Mouse (Mus musculus): ENCODE measurements around the gene Pdss2. TPM values are rescaled to one million over a fixed set of nuclear protein-coding genes. Genes with fewer than 3 reads are reported as not detected.

The Pdss2 gene
- polyA plus RNA-seq, 1 experiment from 2014 or later: 16.6 TPM

GRCm38 (mm10) chr10:43452663-43452996, 231.3 kb downstream of the Pdss2 start:
- no peak overlapping the region for H3K27ac ChIP-seq (ENCODE audit: low read depth, low read length)
- H3K36me3 ChIP-seq (ENCODE audit: control insufficient read depth, insufficient read depth, low read length): no peaks in the 10 kb centered on the region
- H3K27me3 ChIP-seq (ENCODE audit: control insufficient read depth, insufficient read depth, low read length): no peaks in the 10 kb centered on the region
- DNase-seq (ENCODE audit: low spot score, missing footprints) (no peak), ATAC-seq (ENCODE audit: low FRiP score) (no peak)
- H3K9ac ChIP-seq (ENCODE audit: low read length): no peak overlapping the region
- no peaks in the 10 kb centered on the region for H3K9me3 ChIP-seq (ENCODE audit: control insufficient read depth, low read length)
- H3K4me2 ChIP-seq: peak overlapping the region; percentile 28; the same call in 1 of the 2 replicates
- H3K4me1 ChIP-seq (ENCODE audit: control insufficient read depth, insufficient read depth, low read length): 0 out of 2 replicates have a peak, but pooled peaks cover 4% of the 10 kb centered on the region
- WGBS: 19% methylated on average over 5 of the region's 5 CpGs
- H3K4me3 ChIP-seq (ENCODE audit: low read depth, low read length): no peak overlapping the region

GRCm38 (mm10) chr10:43454219-43454618, 232.9 kb downstream of the Pdss2 start:
- no peak overlapping the region for H3K4me2 ChIP-seq
- no peak for ATAC-seq (ENCODE audit: low FRiP score)
- WGBS: 73% methylated on average over 1 of the region's 1 CpGs
- no peaks in the 10 kb centered on the region for H3K36me3 ChIP-seq (ENCODE audit: control insufficient read depth, insufficient read depth, low read length)
- no peaks in the 10 kb centered on the region for H3K9me3 ChIP-seq (ENCODE audit: control insufficient read depth, low read length)
- H3K27ac ChIP-seq (ENCODE audit: low read depth, low read length): no peak overlapping the region
- H3K4me1 ChIP-seq (ENCODE audit: control insufficient read depth, insufficient read depth, low read length): 0 out of 2 replicates have a peak, but pooled peaks cover 4% of the 10 kb centered on the region
- no peaks in the 10 kb centered on the region for H3K27me3 ChIP-seq (ENCODE audit: control insufficient read depth, insufficient read depth, low read length)
- peak; percentile 53 for DNase-seq (ENCODE audit: low spot score, missing footprints)
- H3K4me3 ChIP-seq (ENCODE audit: low read depth, low read length): no peak overlapping the region
- no peak overlapping the region for H3K9ac ChIP-seq (ENCODE audit: low read length)

- no peaks in the 10 kb centered on the region for H3K27me3 ChIP-seq (ENCODE audit: control insufficient read depth, insufficient read depth, low read length)
- H3K4me2 ChIP-seq: no peak overlapping the region
- DNase-seq (ENCODE audit: low spot score, missing footprints) (no peak), ATAC-seq (ENCODE audit: low FRiP score) (no peak)
- no peaks in the 10 kb centered on the region for H3K9me3 ChIP-seq (ENCODE audit: control insufficient read depth, low read length)
- 94% methylated on average over 3 of the region's 3 CpGs for WGBS
- H3K9ac ChIP-seq (ENCODE audit: low read length): no peak overlapping the region
- 0 out of 2 replicates have a peak, but pooled peaks cover 4% of the 10 kb centered on the region for H3K4me1 ChIP-seq (ENCODE audit: control insufficient read depth, insufficient read depth, low read length)
- no peak overlapping the region for H3K27ac ChIP-seq (ENCODE audit: low read depth, low read length)
- no peak overlapping the region for H3K4me3 ChIP-seq (ENCODE audit: low read depth, low read length)
- H3K36me3 ChIP-seq (ENCODE audit: control insufficient read depth, insufficient read depth, low read length): no peaks in the 10 kb centered on the region
Observed at GRCm38 (mm10) chr10:43454671-43455070, 233.4 kb downstream of the Pdss2 start.

- Histone ChIP-seq H3K4me2 (no peak overlapping the region), H3K27me3 (ENCODE audit: control insufficient read depth, insufficient read depth, low read length) (no peaks in the 10 kb centered on the region), H3K4me1 (ENCODE audit: control insufficient read depth, insufficient read depth, low read length) (no peaks in the 10 kb centered on the region), H3K9me3 (ENCODE audit: control insufficient read depth, low read length) (no peaks in the 10 kb centered on the region), H3K27ac (ENCODE audit: low read depth, low read length) (no peak overlapping the region), H3K36me3 (ENCODE audit: control insufficient read depth, insufficient read depth, low read length) (no peaks in the 10 kb centered on the region), H3K4me3 (ENCODE audit: low read depth, low read length) (no peak overlapping the region), H3K9ac (ENCODE audit: low read length) (no peak overlapping the region)
- DNase-seq (ENCODE audit: low spot score, missing footprints): no peak
- 89% methylated on average over 5 of the region's 5 CpGs for WGBS
- ATAC-seq (ENCODE audit: low FRiP score): no peak
Observed at GRCm38 (mm10) chr10:43462821-43463220, 241.5 kb downstream of the Pdss2 start.

- H3K9me3 ChIP-seq (ENCODE audit: control insufficient read depth, low read length): no peaks in the 10 kb centered on the region
- no peak overlapping the region for H3K9ac ChIP-seq (ENCODE audit: low read length)
- H3K4me1 ChIP-seq (ENCODE audit: control insufficient read depth, insufficient read depth, low read length): no peaks in the 10 kb centered on the region
- 64% methylated on average over 3 of the region's 3 CpGs for whole genome bisulfite sequencing
- no peak overlapping the region for H3K27ac ChIP-seq (ENCODE audit: low read depth, low read length)
- H3K27me3 ChIP-seq (ENCODE audit: control insufficient read depth, insufficient read depth, low read length): no peaks in the 10 kb centered on the region
- H3K36me3 ChIP-seq (ENCODE audit: control insufficient read depth, insufficient read depth, low read length): no peaks in the 10 kb centered on the region
- H3K4me3 ChIP-seq (ENCODE audit: low read depth, low read length): no peak overlapping the region
- no peak for ATAC-seq (ENCODE audit: low FRiP score)
- no peak for DNase-seq (ENCODE audit: low spot score, missing footprints)
- H3K4me2 ChIP-seq: no peak overlapping the region
Observed at GRCm38 (mm10) chr10:43463227-43463626, 241.9 kb downstream of the Pdss2 start.

- no peak overlapping the region for H3K27ac ChIP-seq (ENCODE audit: low read depth, low read length)
- WGBS: 91% methylated on average over 2 of the region's 2 CpGs
- no peak for ATAC-seq (ENCODE audit: low FRiP score)
- no peaks in the 10 kb centered on the region for H3K9me3 ChIP-seq (ENCODE audit: control insufficient read depth, low read length)
- no peak overlapping the region for H3K4me3 ChIP-seq (ENCODE audit: low read depth, low read length)
- no peaks in the 10 kb centered on the region for H3K36me3 ChIP-seq (ENCODE audit: control insufficient read depth, insufficient read depth, low read length)
- H3K4me2 ChIP-seq: no peak overlapping the region
- DNase-seq (ENCODE audit: low spot score, missing footprints): no peak
- H3K27me3 ChIP-seq (ENCODE audit: control insufficient read depth, insufficient read depth, low read length): no peaks in the 10 kb centered on the region
- no peaks in the 10 kb centered on the region for H3K4me1 ChIP-seq (ENCODE audit: control insufficient read depth, insufficient read depth, low read length)
- H3K9ac ChIP-seq (ENCODE audit: low read length): no peak overlapping the region
Observed at GRCm38 (mm10) chr10:43466223-43466622, 244.9 kb downstream of the Pdss2 start.

- DNase-seq (ENCODE audit: low spot score, missing footprints): no peak
- ATAC-seq (ENCODE audit: low FRiP score): no peak
- Histone ChIP-seq H3K4me3 (ENCODE audit: low read depth, low read length) (no peak overlapping the region), H3K27ac (ENCODE audit: low read depth, low read length) (no peak overlapping the region), H3K9ac (ENCODE audit: low read length) (no peak overlapping the region), H3K9me3 (ENCODE audit: control insufficient read depth, low read length) (no peaks in the 10 kb centered on the region), H3K4me2 (no peak overlapping the region), H3K27me3 (ENCODE audit: control insufficient read depth, insufficient read depth, low read length) (no peaks in the 10 kb centered on the region), H3K36me3 (ENCODE audit: control insufficient read depth, insufficient read depth, low read length) (no peaks in the 10 kb centered on the region), H3K4me1 (ENCODE audit: control insufficient read depth, insufficient read depth, low read length) (no peaks in the 10 kb centered on the region)
- 40% methylated on average over 13 of the region's 13 CpGs for WGBS
Observed at GRCm38 (mm10) chr10:43467659-43468058, 246.4 kb downstream of the Pdss2 start.

GRCm38 (mm10) chr10:43468293-43468692, 247.0 kb downstream of the Pdss2 start:
- H3K4me1 ChIP-seq (ENCODE audit: control insufficient read depth, insufficient read depth, low read length): no peaks in the 10 kb centered on the region
- DNase-seq (ENCODE audit: low spot score, missing footprints) (no peak), ATAC-seq (ENCODE audit: low FRiP score) (no peak)
- H3K9ac ChIP-seq (ENCODE audit: low read length): no peak overlapping the region
- H3K4me2 ChIP-seq: no peak overlapping the region
- no peaks in the 10 kb centered on the region for H3K27me3 ChIP-seq (ENCODE audit: control insufficient read depth, insufficient read depth, low read length)
- no peaks in the 10 kb centered on the region for H3K36me3 ChIP-seq (ENCODE audit: control insufficient read depth, insufficient read depth, low read length)
- 94% methylated on average over 6 of the region's 6 CpGs for WGBS
- H3K27ac ChIP-seq (ENCODE audit: low read depth, low read length): no peak overlapping the region
- H3K9me3 ChIP-seq (ENCODE audit: control insufficient read depth, low read length): no peaks in the 10 kb centered on the region
- no peak overlapping the region for H3K4me3 ChIP-seq (ENCODE audit: low read depth, low read length)

GRCm38 (mm10) chr10:43475376-43475775, 254.1 kb downstream of the Pdss2 start:
- WGBS: 51% methylated on average over 4 of the region's 4 CpGs
- ATAC-seq (ENCODE audit: low FRiP score) (no peak), DNase-seq (ENCODE audit: low spot score, missing footprints) (peak; percentile 85)
- Histone ChIP-seq H3K4me3 (ENCODE audit: low read depth, low read length) (no peak overlapping the region), H3K36me3 (ENCODE audit: control insufficient read depth, insufficient read depth, low read length) (no peaks in the 10 kb centered on the region), H3K27ac (ENCODE audit: low read depth, low read length) (no peak overlapping the region), H3K27me3 (ENCODE audit: control insufficient read depth, insufficient read depth, low read length) (no peaks in the 10 kb centered on the region), H3K4me2 (no peak overlapping the region), H3K9me3 (ENCODE audit: control insufficient read depth, low read length) (no peaks in the 10 kb centered on the region), H3K9ac (ENCODE audit: low read length) (no peak overlapping the region), H3K4me1 (ENCODE audit: control insufficient read depth, insufficient read depth, low read length) (peaks cover 12% of the 10 kb centered on the region)

- Histone ChIP-seq H3K4me2 (peak overlapping the region; percentile 96), H3K4me1 (ENCODE audit: control insufficient read depth, insufficient read depth, low read length) (peaks cover 26% of the 10 kb centered on the region), H3K27me3 (ENCODE audit: control insufficient read depth, insufficient read depth, low read length) (no peaks in the 10 kb centered on the region), H3K4me3 (ENCODE audit: low read depth, low read length) (peak overlapping the region; percentile 87), H3K9me3 (ENCODE audit: control insufficient read depth, low read length) (no peaks in the 10 kb centered on the region), H3K27ac (ENCODE audit: low read depth, low read length) (peak overlapping the region; percentile 98), H3K9ac (ENCODE audit: low read length) (peak overlapping the region; percentile 99), H3K36me3 (ENCODE audit: control insufficient read depth, insufficient read depth, low read length) (no peaks in the 10 kb centered on the region)
- DNase-seq (ENCODE audit: low spot score, missing footprints) (no peak), ATAC-seq (ENCODE audit: low FRiP score) (peak; percentile 22)
- WGBS: 7% methylated on average over 9 of the region's 9 CpGs
Observed at GRCm38 (mm10) chr10:43477459-43477858, 256.2 kb downstream of the Pdss2 start.

Measured in midbrain, embryonic 11.5 days (tissue).